Mouse (Mus musculus): ENCODE measurements around the gene Eif3f. TPM values are rescaled to one million over a fixed set of nuclear protein-coding genes. Genes with fewer than 3 reads are reported as not detected.

The Eif3f gene
- 70.1 and 75.8 TPM in 2 replicates for polyA plus RNA-seq (2015; fragmentation: Nextera tagmentation; extraction: Ambion mirVana)

- DNase-seq (ENCODE audit: low spot score) (peak; percentile 93), ATAC-seq (ENCODE audit: low FRiP score, low TSS enrichment) (peak; percentile 99)
- peak within 1 kb of the TSS; percentile 84 for H3K27ac ChIP-seq (replicated peaks)
- peaks cover 7% of the 10 kb centered on the region for H3K36me3 ChIP-seq (ENCODE audit: control insufficient read depth, insufficient read depth, low read length)
- peaks cover 5% of the 10 kb centered on the region for H3K4me1 ChIP-seq (replicated peaks; ENCODE audit: control insufficient read depth, insufficient read depth)
- peak within 1 kb of the TSS; percentile 85 for H3K4me2 ChIP-seq (replicated peaks; ENCODE audit: low read depth)
- H3K9ac ChIP-seq (ENCODE audit: low read length), result peak within 1 kb of the TSS; percentile 96
- no peaks in the 10 kb centered on the region for H3K27me3 ChIP-seq (ENCODE audit: control insufficient read depth, insufficient read depth, low read length)
- H3K4me3 ChIP-seq (ENCODE audit: low read depth, low read length), result peak within 1 kb of the TSS; percentile 99
- H3K9me3 ChIP-seq (ENCODE audit: control insufficient read depth, low read length), result no peaks in the 10 kb centered on the region
- 1% methylated on average over 50 of the region's 50 CpGs for WGBS
- TF ChIP-seq CTCF (IDR thresholded peaks at IDR 0.05; ENCODE audit: low read depth), result peak; percentile 96
- TF ChIP-seq EP300 (optimal IDR thresholded peaks at IDR 0.05), result no peak
These were observed at the start of gene Eif3f for GRCm38 (mm10) chr7:108933794-108934731. Eif3f (plus strand) TSS chr7:108934417.

GRCm38 (mm10) chr7:108884906-108885305 is 49.3 kb upstream of the Eif3f start, which contains the start of gene Olfr518:
Olfr518 (minus strand) TSS chr7:108885006.
- Histone ChIP-seq H3K36me3 (ENCODE audit: control insufficient read depth, insufficient read depth, low read length) (no peaks in the 10 kb centered on the region), H3K4me3 (ENCODE audit: low read depth, low read length) (no peak within 1 kb of the TSS), H3K27me3 (ENCODE audit: control insufficient read depth, insufficient read depth, low read length) (no peaks in the 10 kb centered on the region), H3K9ac (ENCODE audit: low read length) (no peak within 1 kb of the TSS), H3K27ac (replicated peaks) (no peak within 1 kb of the TSS), H3K9me3 (ENCODE audit: control insufficient read depth, low read length) (no peaks in the 10 kb centered on the region), H3K4me2 (replicated peaks; ENCODE audit: low read depth) (no peak within 1 kb of the TSS), H3K4me1 (replicated peaks; ENCODE audit: control insufficient read depth, insufficient read depth) (no peaks in the 10 kb centered on the region)
- no peak for TF ChIP-seq EP300 (optimal IDR thresholded peaks at IDR 0.05)
- no peak for TF ChIP-seq CTCF (IDR thresholded peaks at IDR 0.05; ENCODE audit: low read depth)
- no peak for DNase-seq (ENCODE audit: low spot score)
- 68% methylated on average over 4 of the region's 4 CpGs for WGBS
- no peak for ATAC-seq (ENCODE audit: low FRiP score, low TSS enrichment)

- ATAC-seq (ENCODE audit: low FRiP score, low TSS enrichment), result no peak
- Histone ChIP-seq H3K4me3 (ENCODE audit: low read depth, low read length) (no peak within 1 kb of the TSS), H3K4me1 (replicated peaks; ENCODE audit: control insufficient read depth, insufficient read depth) (no peaks in the 10 kb centered on the region), H3K9ac (ENCODE audit: low read length) (no peak within 1 kb of the TSS), H3K27ac (replicated peaks) (no peak within 1 kb of the TSS), H3K9me3 (ENCODE audit: control insufficient read depth, low read length) (no peaks in the 10 kb centered on the region), H3K4me2 (replicated peaks; ENCODE audit: low read depth) (no peak within 1 kb of the TSS), H3K27me3 (ENCODE audit: control insufficient read depth, insufficient read depth, low read length) (no peaks in the 10 kb centered on the region), H3K36me3 (ENCODE audit: control insufficient read depth, insufficient read depth, low read length) (no peaks in the 10 kb centered on the region)
- no peak for DNase-seq (ENCODE audit: low spot score)
- TF ChIP-seq EP300 (optimal IDR thresholded peaks at IDR 0.05) (no peak), CTCF (IDR thresholded peaks at IDR 0.05; ENCODE audit: low read depth) (no peak)
- 86% methylated on average over 5 of the region's 5 CpGs for WGBS
These were observed 39.9 kb upstream of the Eif3f start, which contains the start of gene Olfr519 for GRCm38 (mm10) chr7:108894320-108894719. Olfr519 (minus strand) TSS chr7:108894420.

- no peaks in the 10 kb centered on the region for H3K4me1 ChIP-seq (replicated peaks; ENCODE audit: control insufficient read depth, insufficient read depth)
- ATAC-seq (ENCODE audit: low FRiP score, low TSS enrichment) (no peak), DNase-seq (ENCODE audit: low spot score) (no peak)
- no peak overlapping the region for H3K27ac ChIP-seq (replicated peaks)
- H3K9me3 ChIP-seq (ENCODE audit: control insufficient read depth, low read length), result no peaks in the 10 kb centered on the region
- H3K27me3 ChIP-seq (ENCODE audit: control insufficient read depth, insufficient read depth, low read length), result no peaks in the 10 kb centered on the region
- no peaks in the 10 kb centered on the region for H3K36me3 ChIP-seq (ENCODE audit: control insufficient read depth, insufficient read depth, low read length)
- 79% methylated on average over 2 of the region's 2 CpGs for WGBS
- H3K9ac ChIP-seq (ENCODE audit: low read length), result no peak overlapping the region
- TF ChIP-seq EP300 (optimal IDR thresholded peaks at IDR 0.05) (no peak), CTCF (IDR thresholded peaks at IDR 0.05; ENCODE audit: low read depth) (no peak)
- no peak overlapping the region for H3K4me2 ChIP-seq (replicated peaks; ENCODE audit: low read depth)
- H3K4me3 ChIP-seq (ENCODE audit: low read depth, low read length), result no peak overlapping the region
These were observed 30.2 kb upstream of the Eif3f start for GRCm38 (mm10) chr7:108903969-108904368.

- WGBS, result 76% methylated on average over 4 of the region's 4 CpGs
- DNase-seq (ENCODE audit: low spot score), result no peak
- H3K27me3 ChIP-seq (ENCODE audit: control insufficient read depth, insufficient read depth, low read length), result no peaks in the 10 kb centered on the region
- H3K36me3 ChIP-seq (ENCODE audit: control insufficient read depth, insufficient read depth, low read length), result no peaks in the 10 kb centered on the region
- H3K4me3 ChIP-seq (ENCODE audit: low read depth, low read length), result no peak overlapping the region
- H3K27ac ChIP-seq (replicated peaks), result no peak overlapping the region
- H3K4me1 ChIP-seq (replicated peaks; ENCODE audit: control insufficient read depth, insufficient read depth), result no peaks in the 10 kb centered on the region
- no peak overlapping the region for H3K4me2 ChIP-seq (replicated peaks; ENCODE audit: low read depth)
- no peak for TF ChIP-seq EP300 (optimal IDR thresholded peaks at IDR 0.05)
- TF ChIP-seq CTCF (IDR thresholded peaks at IDR 0.05; ENCODE audit: low read depth), result no peak
- H3K9ac ChIP-seq (ENCODE audit: low read length), result no peak overlapping the region
- ATAC-seq (ENCODE audit: low FRiP score, low TSS enrichment), result no peak
- H3K9me3 ChIP-seq (ENCODE audit: control insufficient read depth, low read length), result no peaks in the 10 kb centered on the region
These were observed 7.2 kb upstream of the Eif3f start for GRCm38 (mm10) chr7:108927043-108927442.

Data from stomach, postnatal 0 days (tissue).